Mouse (Mus musculus) hindbrain, embryonic 14.5 days (tissue): ENCODE results near the gene Ly6g6e. TPM values are rescaled to one million over a fixed set of nuclear protein-coding genes. Genes with fewer than 3 reads are reported as not detected.

Experiments
- ATAC-seq: fragments of 200-750 bp; cut with Nextera tagmentation; 2 replicates; pipeline ENCODE4 v1.8.0; 2017; ENCODE audit warnings: moderate number of reproducible peaks, mild to moderate bottlenecking, moderate TSS enrichment, moderate library complexity; ENCODE audit not compliant: low FRiP score
- DNase-seq: peaks from one replicate; pipeline ENCODE4 v3.0.0-alpha.2; 2015; ENCODE audit warnings: low spot score
- H3K27ac ChIP-seq: fragments of 300-500 bp; sonication (generic); 2 replicates; pipeline ENCODE4 v1.5.1; 2014; ENCODE audit warnings: mild to moderate bottlenecking, moderate library complexity
- H3K27me3 ChIP-seq: fragments of 300-500 bp; sonication (generic); 2 replicates; pipeline ENCODE4 v1.6.1; 2014; ENCODE audit warnings: mild to moderate bottlenecking, low read length, mixed read lengths; ENCODE audit not compliant: control insufficient read depth, insufficient read depth
- H3K36me3 ChIP-seq: fragments of 300-500 bp; sonication (generic); replicated peaks from 2 replicates; pipeline ENCODE4 v1.6.1; 2014; ENCODE audit not compliant: control insufficient read depth, insufficient read depth
- H3K4me1 ChIP-seq: fragments of 300-500 bp; sonication (generic); replicated peaks from 2 replicates; pipeline ENCODE4 v1.6.1; 2014; ENCODE audit warnings: antibody characterized with exemption, low read length, mixed read lengths; ENCODE audit not compliant: control insufficient read depth, insufficient read depth
- H3K4me2 ChIP-seq: fragments of 300-500 bp; sonication (generic); replicated peaks from 2 replicates; pipeline ENCODE4 v1.6.1; 2014; ENCODE audit warnings: mild to moderate bottlenecking, moderate library complexity
- H3K4me3 ChIP-seq: fragments of 300-500 bp; sonication (generic); replicated peaks from 2 replicates; pipeline ENCODE4 v1.5.1; 2014; ENCODE audit warnings: mild to moderate bottlenecking, low read length
- H3K9ac ChIP-seq: fragments of 300-500 bp; sonication (generic); 2 replicates; pipeline ENCODE4 v1.6.1; 2014
- H3K9me3 ChIP-seq: fragments of 300-500 bp; sonication (generic); 2 replicates; pipeline ENCODE4 v1.6.1; 2016; ENCODE audit warnings: low read length; ENCODE audit not compliant: control insufficient read depth
- WGBS: fragments of 180-500 bp; shearing (Covaris S2); extraction: QIAGEN DNeasy Blood & Tissue Kit; methylation state at CpG from one replicate; pipeline ENCODE4 v1.1.7; 2014; 5-methylcytosine and 5-hydroxymethylcytosine counted together
- polyA plus RNA-seq: library from polyadenylated mRNA; unstranded; fragments of >200 nt; fragmentation: Nextera tagmentation; extraction: Ambion mirVana; gene quantifications from 2 replicates; pipeline ENCODE4 v1.2.1, GENCODE M21; 2014

Ly6g6e gene
- polyA plus RNA-seq, 1 experiment from 2014 or later: not detected

GRCm38 (mm10) chr17:35094475-35095365, 18.0 kb downstream of the Ly6g6e start:
- Histone ChIP-seq H3K4me2 (no peak overlapping the region), H3K36me3 (peaks cover 83% of the 10 kb centered on the region), H3K4me3 (no peak overlapping the region), H3K4me1 (peaks cover 9% of the 10 kb centered on the region), H3K27me3 (no peaks in the 10 kb centered on the region), H3K27ac (no peak overlapping the region), H3K9ac (no peak overlapping the region), H3K9me3 (no peaks in the 10 kb centered on the region)
- DNase-seq (no peak), ATAC-seq (no peak)
- 94% methylated on average over 15 of the region's 15 CpGs for WGBS

- H3K9ac ChIP-seq: no peak overlapping the region
- H3K36me3 ChIP-seq: peaks cover 97% of the 10 kb centered on the region
- ATAC-seq (no peak), DNase-seq (no peak)
- WGBS: 83% methylated on average over 12 of the region's 12 CpGs
- H3K27ac ChIP-seq: no peak overlapping the region
- H3K4me3 ChIP-seq: no peak overlapping the region
- no peaks in the 10 kb centered on the region for H3K9me3 ChIP-seq
- no peak overlapping the region for H3K4me2 ChIP-seq
- H3K4me1 ChIP-seq: no peaks in the 10 kb centered on the region
- no peaks in the 10 kb centered on the region for H3K27me3 ChIP-seq
These were observed 19.9 kb downstream of the Ly6g6e start for GRCm38 (mm10) chr17:35096597-35096996.

- Histone ChIP-seq H3K27me3 (no peaks in the 10 kb centered on the region), H3K9ac (no peak overlapping the region), H3K4me3 (no peak overlapping the region), H3K4me1 (no peaks in the 10 kb centered on the region), H3K9me3 (no peaks in the 10 kb centered on the region), H3K27ac (no peak overlapping the region), H3K4me2 (no peak overlapping the region), H3K36me3 (peaks cover 99% of the 10 kb centered on the region)
- no peak for ATAC-seq
- DNase-seq: no peak
- 76% methylated on average over 12 of the region's 12 CpGs for WGBS
These were observed 20.5 kb downstream of the Ly6g6e start for GRCm38 (mm10) chr17:35097164-35097655.

GRCm38 (mm10) chr17:35100196-35100765, 23.6 kb downstream of the Ly6g6e start:
- Histone ChIP-seq H3K27ac (no peak overlapping the region), H3K4me1 (no peaks in the 10 kb centered on the region), H3K36me3 (peaks cover 95% of the 10 kb centered on the region), H3K9ac (no peak overlapping the region), H3K9me3 (no peaks in the 10 kb centered on the region), H3K4me2 (no peak overlapping the region), H3K4me3 (no peak overlapping the region), H3K27me3 (no peaks in the 10 kb centered on the region)
- DNase-seq: no peak
- ATAC-seq: no peak
- 80% methylated on average over 10 of the region's 10 CpGs for WGBS

GRCm38 (mm10) chr17:35101161-35101560, 24.5 kb downstream of the Ly6g6e start:
- DNase-seq (no peak), ATAC-seq (no peak)
- no peaks in the 10 kb centered on the region for H3K9me3 ChIP-seq
- H3K4me1 ChIP-seq: no peaks in the 10 kb centered on the region
- no peak overlapping the region for H3K4me3 ChIP-seq
- H3K9ac ChIP-seq: no peak overlapping the region
- peaks cover 87% of the 10 kb centered on the region for H3K36me3 ChIP-seq
- no peak overlapping the region for H3K27ac ChIP-seq
- H3K4me2 ChIP-seq: no peak overlapping the region
- H3K27me3 ChIP-seq: no peaks in the 10 kb centered on the region
- 86% methylated on average over 11 of the region's 11 CpGs for WGBS

- Histone ChIP-seq H3K9ac (no peak overlapping the region), H3K4me2 (no peak overlapping the region), H3K4me1 (no peaks in the 10 kb centered on the region), H3K36me3 (peaks cover 75% of the 10 kb centered on the region), H3K4me3 (no peak overlapping the region), H3K27me3 (no peaks in the 10 kb centered on the region), H3K27ac (no peak overlapping the region), H3K9me3 (no peaks in the 10 kb centered on the region)
- DNase-seq: no peak
- no peak for ATAC-seq
- WGBS: 74% methylated on average over 8 of the region's 8 CpGs
These were observed 25.6 kb downstream of the Ly6g6e start for GRCm38 (mm10) chr17:35102299-35102698.

- Histone ChIP-seq H3K36me3 (peaks cover 66% of the 10 kb centered on the region), H3K4me3 (no peak overlapping the region), H3K4me1 (no peaks in the 10 kb centered on the region), H3K27ac (no peak overlapping the region), H3K9ac (no peak overlapping the region), H3K4me2 (no peak overlapping the region), H3K27me3 (no peaks in the 10 kb centered on the region), H3K9me3 (no peaks in the 10 kb centered on the region)
- WGBS: 71% methylated on average over 6 of the region's 6 CpGs
- no peak for ATAC-seq
- DNase-seq: no peak
These were observed 26.6 kb downstream of the Ly6g6e start for GRCm38 (mm10) chr17:35103221-35103690.

- 95% methylated on average over 7 of the region's 7 CpGs for WGBS
These were observed 27.4 kb downstream of the Ly6g6e start for GRCm38 (mm10) chr17:35104079-35104478.

DNA sequence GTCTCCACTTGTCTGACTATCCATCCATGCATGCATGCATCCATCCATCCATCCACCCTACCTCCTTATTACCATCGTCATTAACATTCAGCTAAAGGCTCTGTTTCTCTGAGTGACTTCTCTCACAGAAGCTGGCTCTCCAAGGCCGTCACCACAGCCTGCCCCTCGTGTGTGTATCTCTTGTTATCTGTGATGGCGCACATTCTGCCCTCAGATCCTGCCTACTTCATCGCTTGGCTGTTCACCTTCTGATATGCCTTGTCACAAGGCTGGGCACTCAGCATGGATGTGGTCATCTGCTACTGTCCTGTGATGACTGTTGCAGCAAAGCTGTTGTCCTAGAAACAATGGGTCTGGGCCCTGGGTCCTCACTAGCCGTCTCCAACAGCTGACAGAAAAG, 28.1 kb downstream of the Ly6g6e start:
- no peak overlapping the region for H3K4me3 ChIP-seq
- H3K9me3 ChIP-seq: no peaks in the 10 kb centered on the region
- no peak overlapping the region for H3K27ac ChIP-seq
- no peak for ATAC-seq
- WGBS: 69% methylated on average over 6 of the region's 6 CpGs
- H3K27me3 ChIP-seq: no peaks in the 10 kb centered on the region
- H3K9ac ChIP-seq: no peak overlapping the region
- no peaks in the 10 kb centered on the region for H3K4me1 ChIP-seq
- no peak overlapping the region for H3K4me2 ChIP-seq
- peaks cover 51% of the 10 kb centered on the region for H3K36me3 ChIP-seq
- no peak for DNase-seq

More at GRCm38 (mm10) chr17:35104079-35104478, 27.4 kb downstream of the Ly6g6e start:
- H3K27ac ChIP-seq: no peak overlapping the region
- H3K4me3 ChIP-seq: no peak overlapping the region
- H3K36me3 ChIP-seq: peaks cover 57% of the 10 kb centered on the region
- no peak for ATAC-seq
- no peaks in the 10 kb centered on the region for H3K27me3 ChIP-seq
- no peaks in the 10 kb centered on the region for H3K9me3 ChIP-seq
- H3K9ac ChIP-seq: no peak overlapping the region
- DNase-seq: no peak
- H3K4me1 ChIP-seq: no peaks in the 10 kb centered on the region
- no peak overlapping the region for H3K4me2 ChIP-seq
